Mouse (Mus musculus) thymus, postnatal 0 days (tissue): ENCODE measurements around the gene Kremen1. TPM values are rescaled to one million over a fixed set of nuclear protein-coding genes. Genes with fewer than 3 reads are reported as not detected.
A peak's percentile ranks its signal among the peaks of the same experiment; 100 is the strongest.

Experiments
- DNase-seq: peaks from one replicate; pipeline ENCODE4 v3.0.0-alpha.2; 2015; ENCODE audit warnings: low spot score
- polyA plus RNA-seq: library from polyadenylated mRNA; unstranded; fragments of >200 nt; fragmentation: Nextera tagmentation; extraction: Ambion mirVana; gene quantifications from 2 replicates; pipeline ENCODE4 v1.2.1, GENCODE M21; 2015

Kremen1 gene
- 42.9 and 54.9 TPM in 2 replicates for polyA plus RNA-seq

- DNase-seq = peak; percentile 95
These were observed at the start of gene Kremen1 for GRCm38 (mm10) chr11:5261508-5262392. Gene Kremen1, minus strand, starts transcription at chr11:5261558.

GRCm38 (mm10) chr11:5307024-5307905 is 45.9 kb upstream of the Kremen1 start:
- DNase-seq = no peak

- no peak for DNase-seq
These were observed 44.7 kb upstream of the Kremen1 start for GRCm38 (mm10) chr11:5306017-5306416.

- DNase-seq = no peak
These were observed 43.2 kb upstream of the Kremen1 start for GRCm38 (mm10) chr11:5304526-5304925.

- no peak for DNase-seq
These were observed 36.6 kb upstream of the Kremen1 start for GRCm38 (mm10) chr11:5298007-5298372.

GRCm38 (mm10) chr11:5297148-5298006 is 36.0 kb upstream of the Kremen1 start:
- DNase-seq = peak; percentile 69

- DNase-seq = peak; percentile 51
These were observed 35.3 kb upstream of the Kremen1 start for GRCm38 (mm10) chr11:5296576-5297115.

- no peak for DNase-seq
These were observed 33.4 kb upstream of the Kremen1 start for GRCm38 (mm10) chr11:5294805-5295204.

GRCm38 (mm10) chr11:5290691-5291090 is 29.3 kb upstream of the Kremen1 start:
- peak; percentile 79 for DNase-seq

- no peak for DNase-seq
These were observed 28.6 kb upstream of the Kremen1 start for GRCm38 (mm10) chr11:5289826-5290580.

GRCm38 (mm10) chr11:5283987-5284386 is 22.6 kb upstream of the Kremen1 start:
- no peak for DNase-seq

GRCm38 (mm10) chr11:5280932-5281331 is 19.6 kb upstream of the Kremen1 start:
- no peak for DNase-seq

GRCm38 (mm10) chr11:5278463-5278862 is 17.1 kb upstream of the Kremen1 start:
- DNase-seq = no peak

GRCm38 (mm10) chr11:5277307-5277971 is 16.1 kb upstream of the Kremen1 start:
- DNase-seq = no peak

GRCm38 (mm10) chr11:5275216-5275615 is 13.9 kb upstream of the Kremen1 start:
- no peak for DNase-seq

- no peak for DNase-seq
These were observed 11.3 kb upstream of the Kremen1 start for GRCm38 (mm10) chr11:5272536-5273234.

GRCm38 (mm10) chr11:5272066-5272360 is 10.7 kb upstream of the Kremen1 start:
- no peak for DNase-seq

- DNase-seq = no peak
These were observed 10.1 kb upstream of the Kremen1 start for GRCm38 (mm10) chr11:5271274-5272065.
